Mouse (Mus musculus) spleen, adult 2 months (tissue): ENCODE data around the gene Txnrd2. TPM values are rescaled to one million over a fixed set of nuclear protein-coding genes. Genes with fewer than 3 reads are reported as not detected.
A peak's percentile ranks its signal among the peaks of the same experiment; 100 is the strongest.

Experiments used
- DNase-seq, 2 experiments: peaks; one replicate each; pipeline versions ENCODE4 v3.0.0 to v3.0.0-alpha.2; 2012 to 2021; ENCODE audit warnings: low spot score in 2 of 2, low read depth in 1 of 2
- H3K27ac ChIP-seq: fragments of 200-500 bp; 2 replicates; pipeline ENCODE4 v1.5.1; 2012; ENCODE audit warnings: low read length, inconsistent platforms; ENCODE audit not compliant: insufficient read depth
- H3K27me3 ChIP-seq: fragments of 200-500 bp; 2 replicates; pipeline ENCODE4 v1.6.1; 2012; ENCODE audit warnings: mild to moderate bottlenecking, moderate library complexity, low read length, inconsistent platforms; ENCODE audit not compliant: control insufficient read depth, insufficient read depth
- H3K36me3 ChIP-seq: fragments of 200-500 bp; 2 replicates; pipeline ENCODE4 v1.6.1; 2012; ENCODE audit warnings: mild to moderate bottlenecking, low read length, inconsistent platforms; ENCODE audit not compliant: control insufficient read depth, insufficient read depth
- H3K4me1 ChIP-seq: fragments of 200-500 bp; 2 replicates; pipeline ENCODE4 v1.6.1; 2011; ENCODE audit warnings: inconsistent platforms; ENCODE audit not compliant: control insufficient read depth, insufficient read depth, insufficient read length
- H3K4me3 ChIP-seq: fragments of 200-500 bp; 2 replicates; pipeline ENCODE4 v1.5.1; 2011; ENCODE audit warnings: mild to moderate bottlenecking, inconsistent platforms; ENCODE audit not compliant: insufficient read depth, insufficient read length; ENCODE audit errors: extremely low read depth
- CTCF ChIP-seq: fragments of 200-500 bp; IDR thresholded peaks from 2 replicates; pipeline ENCODE4 v1.5.1; 2011; ENCODE audit warnings: mild to moderate bottlenecking, inconsistent platforms; ENCODE audit not compliant: insufficient read depth, insufficient read length, insufficient replicate concordance; ENCODE audit errors: extremely low read depth
- POLR2A ChIP-seq: fragments of 200-500 bp; IDR thresholded peaks from 2 replicates; pipeline ENCODE4 v1.6.1; 2011; ENCODE audit warnings: low read depth, low read length, inconsistent platforms
- WGBS: fragments of 180-500 bp; shearing (Covaris S2); methylation state at CpG from one replicate; pipeline ENCODE4 v1.1.7; 2018; 5-methylcytosine and 5-hydroxymethylcytosine counted together
- polyA plus RNA-seq: library from polyadenylated mRNA; depleted of rRNA; stranded (reverse); fragments of >200 nt; gene quantifications from 2 replicates; pipeline ENCODE4 v1.2.3, GENCODE M21; 2012

Gene Txnrd2
- polyA plus RNA-seq, 1 experiment, result 29.0 TPM

- Histone ChIP-seq H3K27me3 (no peaks in the 10 kb centered on the region), H3K4me3 (no peak overlapping the region), H3K27ac (peak overlapping the region; percentile 37; the same call in 1 of the 2 replicates), H3K36me3 (no peaks in the 10 kb centered on the region), H3K4me1 (peaks cover 17% of the 10 kb centered on the region)
- DNase-seq, result no peak
- 27% methylated on average over 6 of the region's 7 CpGs for WGBS
- TF ChIP-seq POLR2A (no peak), CTCF (no peak)
Measured at GRCm38 (mm10) chr16:18387704-18388582, 38.2 kb upstream of the Txnrd2 start.

GRCm38 (mm10) chr16:18388583-18389435, 37.4 kb upstream of the Txnrd2 start:
- no peak overlapping the region for H3K4me3 ChIP-seq

GRCm38 (mm10) chr16:18390399-18390798, 35.8 kb upstream of the Txnrd2 start:
- no peak for DNase-seq
- no peaks in the 10 kb centered on the region for H3K27me3 ChIP-seq
- H3K27ac ChIP-seq, result no peak overlapping the region; the same call in 1 of the 2 replicates
- H3K4me1 ChIP-seq, result peaks cover 20% of the 10 kb centered on the region
- no peaks in the 10 kb centered on the region for H3K36me3 ChIP-seq
- no peak overlapping the region for H3K4me3 ChIP-seq
- WGBS, result 82% methylated on average over 6 of the region's 6 CpGs
- TF ChIP-seq CTCF, result no peak
- TF ChIP-seq POLR2A, result no peak

More at GRCm38 (mm10) chr16:18388583-18389435, 37.4 kb upstream of the Txnrd2 start:
- Histone ChIP-seq H3K27ac (peak overlapping the region; percentile 59), H3K36me3 (no peaks in the 10 kb centered on the region), H3K4me1 (peaks cover 20% of the 10 kb centered on the region), H3K27me3 (no peaks in the 10 kb centered on the region)
- DNase-seq, result no peak
- TF ChIP-seq POLR2A (no peak), CTCF (no peak)
- 76% methylated on average over 14 of the region's 14 CpGs for WGBS

GRCm38 (mm10) chr16:18391127-18391526, 35.1 kb upstream of the Txnrd2 start:
- H3K36me3 ChIP-seq, result no peaks in the 10 kb centered on the region
- no peak for DNase-seq
- H3K4me1 ChIP-seq, result peaks cover 20% of the 10 kb centered on the region
- no peak overlapping the region for H3K4me3 ChIP-seq
- no peaks in the 10 kb centered on the region for H3K27me3 ChIP-seq
- no peak overlapping the region for H3K27ac ChIP-seq
- no peak for TF ChIP-seq POLR2A
- TF ChIP-seq CTCF, result no peak
- 94% methylated on average over 3 of the region's 3 CpGs for WGBS

GRCm38 (mm10) chr16:18391728-18392127, 34.5 kb upstream of the Txnrd2 start:
- no peak for TF ChIP-seq CTCF
- no peak for TF ChIP-seq POLR2A
- WGBS, result 88% methylated on average over 3 of the region's 3 CpGs
- no peak for DNase-seq
- Histone ChIP-seq H3K4me1 (peaks cover 20% of the 10 kb centered on the region), H3K4me3 (no peak overlapping the region), H3K36me3 (no peaks in the 10 kb centered on the region), H3K27me3 (no peaks in the 10 kb centered on the region), H3K27ac (no peak overlapping the region)

GRCm38 (mm10) chr16:18392469-18393426, 33.4 kb upstream of the Txnrd2 start:
- H3K27ac ChIP-seq, result peak overlapping the region; percentile 32; the same call in 1 of the 2 replicates
- peak; percentile 48; the same call in 1 of the 2 replicates for TF ChIP-seq CTCF
- peak; percentile 33; the same call in 1 of the 2 replicates for TF ChIP-seq POLR2A
- peak; percentile 40 to 84 for DNase-seq
- peaks cover 20% of the 10 kb centered on the region for H3K4me1 ChIP-seq
- H3K36me3 ChIP-seq, result peaks cover 2% of the 10 kb centered on the region; the same call in 1 of the 2 replicates
- 1% methylated on average over 63 of the region's 63 CpGs for WGBS
- no peaks in the 10 kb centered on the region for H3K27me3 ChIP-seq
- peak overlapping the region; percentile 77 for H3K4me3 ChIP-seq
